Mouse (Mus musculus): ENCODE measurements at regions not wholly inside any gene's neighbourhood (a gene's known extent, or its start where the extent isn't known, plus 50 kb on each side); places are given as distances from the start of the nearest gene placed in this dataset.

GRCm38 (mm10) chr19:14670078-14670820 is 72.4 kb upstream of the Tle4 start:
- no peak for DNase-seq (ENCODE audit: low read depth)

GRCm38 (mm10) chr19:14668512-14669181 is 70.8 kb upstream of the Tle4 start:
- DNase-seq (ENCODE audit: low read depth) = no peak

GRCm38 (mm10) chr19:14664682-14665417 is 67.0 kb upstream of the Tle4 start:
- no peak for DNase-seq (ENCODE audit: low read depth)

GRCm38 (mm10) chr19:14664096-14664586 is 66.3 kb upstream of the Tle4 start:
- no peak for DNase-seq (ENCODE audit: low read depth)

GRCm38 (mm10) chr19:14663350-14663749 is 65.5 kb upstream of the Tle4 start:
- no peak for DNase-seq (ENCODE audit: low read depth)

GRCm38 (mm10) chr19:14659725-14660124 is 61.9 kb upstream of the Tle4 start:
- no peak for DNase-seq (ENCODE audit: low read depth)

GRCm38 (mm10) chr19:14658479-14658878 is 60.6 kb upstream of the Tle4 start:
- DNase-seq (ENCODE audit: low read depth) = no peak

GRCm38 (mm10) chr19:14656022-14656388 is 58.2 kb upstream of the Tle4 start:
- no peak for DNase-seq (ENCODE audit: low read depth)

- no peak for DNase-seq (ENCODE audit: low read depth)
Measured at GRCm38 (mm10) chr19:14655302-14656021, 57.6 kb upstream of the Tle4 start.
